ENCODE assay signal across 8 mouse cellular contexts in genomic region chr10:43477865-43478681, GRCm38 (mm10). TPM values are rescaled to one million over a fixed set of nuclear protein-coding genes. Genes with fewer than 3 reads are reported as not detected.
DNase-seq lines count a peak whose midpoint lies in the region; ATAC-seq and TF ChIP-seq lines count a peak whose summit lies in the region.

No protein-coding gene starts in this region.

- peak overlapping the region; percentile 98 for H3K4me2 ChIP-seq in forebrain, postnatal 0 days (ENCODE audit: low read depth)

- peak; percentile 34 for DNase-seq in G1E (ENCODE audit: low spot score)
- DNase-seq in c-Kit-positive CD71-positive TER-119-positive erythroid progenitor cells, embryonic 14.5 days (ENCODE audit: low spot score): peak; percentile 48
- DNase-seq in forebrain, postnatal 0 days: peak; percentile 65
- DNase-seq in hindbrain, embryonic 10.5 days (ENCODE audit: low spot score): peak; percentile 85
- DNase-seq in layer of hippocampus, postnatal 10 days (ENCODE audit: low spot score in 2 of 2): peak; percentile 43 to 56
- DNase-seq in lung, postnatal 10 days: peak; percentile 66
- peak; percentile 66 for DNase-seq in retina, postnatal 1 day
- DNase-seq in urinary bladder, postnatal 25 days (ENCODE audit: low spot score): peak; percentile 44

- H3K4me3 ChIP-seq in G1E (ENCODE audit: low read depth, low read length): peak overlapping the region; percentile 78
- H3K4me3 ChIP-seq in forebrain, postnatal 0 days (ENCODE audit: low read depth, low read length): peak overlapping the region; percentile 93
- H3K4me3 ChIP-seq in hindbrain, embryonic 10.5 days: peak overlapping the region; percentile 88

- TF ChIP-seq CTCF in G1E (IDR thresholded peaks at IDR 0.05; ENCODE audit: low read depth, low read length): no peak
- no peak for TF ChIP-seq CTCF in forebrain, postnatal 0 days (IDR thresholded peaks at IDR 0.05; ENCODE audit: low read depth)

- ATAC-seq in G1E (ENCODE audit: extremely low read depth, insufficient number of reproducible peaks, low FRiP score, poor library complexity, severe bottlenecking): no peak
- ATAC-seq in forebrain, postnatal 0 days: peak; percentile 33

- peaks cover 28% of the 10 kb centered on the region for H3K4me1 ChIP-seq in G1E (ENCODE audit: insufficient read depth, low read depth, low read length)
- H3K4me1 ChIP-seq in forebrain, postnatal 0 days (ENCODE audit: insufficient read depth): peaks cover 10% of the 10 kb centered on the region; the same call in 1 of the 2 replicates
- H3K4me1 ChIP-seq in hindbrain, embryonic 10.5 days (replicated peaks): peaks cover 62% of the 10 kb centered on the region

- peak overlapping the region; percentile 98 for H3K9ac ChIP-seq in forebrain, postnatal 0 days

- no peaks in the 10 kb centered on the region for H3K9me3 ChIP-seq in G1E (replicated peaks)
- no peaks in the 10 kb centered on the region for H3K9me3 ChIP-seq in forebrain, postnatal 0 days (ENCODE audit: low read length)
- no peaks in the 10 kb centered on the region for H3K9me3 ChIP-seq in hindbrain, embryonic 10.5 days

- peak overlapping the region; percentile 99 for H3K27ac ChIP-seq in forebrain, postnatal 0 days (ENCODE audit: low read depth, low read length)
- H3K27ac ChIP-seq in hindbrain, embryonic 10.5 days: peak overlapping the region; percentile 100

- peaks cover 3% of the 10 kb centered on the region for H3K36me3 ChIP-seq in G1E (replicated peaks)
- H3K36me3 ChIP-seq in forebrain, postnatal 0 days (ENCODE audit: insufficient read depth): no peaks in the 10 kb centered on the region
- H3K36me3 ChIP-seq in hindbrain, embryonic 10.5 days: no peaks in the 10 kb centered on the region

- WGBS in forebrain, postnatal 0 days: 1% methylated on average over 42 of the region's 42 CpGs
- WGBS in hindbrain, embryonic 10.5 days: under 1% methylated on average over 42 of the region's 42 CpGs

- H3K27me3 ChIP-seq in G1E (ENCODE audit: insufficient read depth, low read length): no peaks in the 10 kb centered on the region
- no peaks in the 10 kb centered on the region for H3K27me3 ChIP-seq in forebrain, postnatal 0 days (ENCODE audit: insufficient read depth, low read length)
- H3K27me3 ChIP-seq in hindbrain, embryonic 10.5 days (ENCODE audit: insufficient read depth, poor library complexity, severe bottlenecking): no peaks in the 10 kb centered on the region

RNA-seq across cellular contexts. Expression of gene Bend3, which starts 0.6 kb away (rescaled TPM):
- total RNA-seq in G1E (2014; fragmentation: Nextera tagmentation) (13.3 and 13.8 TPM in 2 replicates), G1E (2017) (4.1 and 4.8 TPM in 2 replicates)
- 7.2 and 7.6 TPM in 2 replicates for polyA plus RNA-seq in G1E (2012)
- total RNA-seq in forebrain, postnatal 0 days (2014; rRNA removed): 8.5 and 11.1 TPM in 2 replicates
- polyA plus RNA-seq in forebrain, postnatal 0 days (2015; fragmentation: Nextera tagmentation; extraction: Ambion mirVana): 2.0 and 2.2 TPM in 2 replicates
- 8.3 and 9.6 TPM in 2 replicates for polyA plus RNA-seq in hindbrain, embryonic 10.5 days (2016; fragmentation: Nextera tagmentation; extraction: Ambion mirVana)
- total RNA-seq in layer of hippocampus, postnatal 10 days (2021): 1 to 10 TPM; 5.8 to 8.9 TPM

RNA-seq across cellular contexts. Expression of gene Gm9803, which starts 45.8 kb away (rescaled TPM):
- total RNA-seq in G1E (2014; fragmentation: Nextera tagmentation) (2.9 and 3.4 TPM in 2 replicates), G1E (2017) (6.9 and 13.6 TPM in 2 replicates)
- polyA plus RNA-seq in G1E (2012): 33.3 and 49.6 TPM in 2 replicates
- 39.4 and 42.3 TPM in 2 replicates for total RNA-seq in forebrain, postnatal 0 days (2014; rRNA removed)
- polyA plus RNA-seq in forebrain, postnatal 0 days (2015; fragmentation: Nextera tagmentation; extraction: Ambion mirVana): 16.4 and 23.1 TPM in 2 replicates
- 9.1 and 11.8 TPM in 2 replicates for polyA plus RNA-seq in hindbrain, embryonic 10.5 days (2016; fragmentation: Nextera tagmentation; extraction: Ambion mirVana)
- 1 to 10 TPM in 1 of 2 experiments, not detected in 1; 4.1 TPM for total RNA-seq in layer of hippocampus, postnatal 10 days (2021)

Comparison
In these comparisons a context has a peak if more than half of its experiments do, and no peak if none do; other contexts are left out.
1. DNase-seq: peak in every context shown above with its lines; median percentile 85 in hindbrain, embryonic 10.5 days; 66 in lung, postnatal 10 days; 66 in retina, postnatal 1 day; 65 in forebrain, postnatal 0 days; 50 in layer of hippocampus, postnatal 10 days; 48 in c-Kit-positive CD71-positive TER-119-positive erythroid progenitor cells, embryonic 14.5 days; 44 in urinary bladder, postnatal 25 days; 34 in G1E.